Mouse (Mus musculus) heart, adult 18-20 months (tissue): ENCODE measurements around the gene Smim4. TPM values are rescaled to one million over a fixed set of nuclear protein-coding genes. Genes with fewer than 3 reads are reported as not detected.
A peak's percentile ranks its signal among the peaks of the same experiment; 100 is the strongest.

ENCODE experiments used
- DNase-seq, 2 experiments: peaks; one replicate each; pipeline ENCODE4 v3.0.0; 2021 to 2022; ENCODE audit warnings: mixed read lengths in 1 of 2
- total RNA-seq, 2 experiments: library from RNA; stranded (reverse); gene quantifications; 2 replicates each; pipeline ENCODE4 v1.2.3; 2021

Smim4 gene
- total RNA-seq, 2 experiments from 2014 or later: 74.5 to 87.4 TPM

GRCm38 (mm10) chr14:31115522-31115921 is 13.2 kb downstream of the Smim4 start:
- DNase-seq: no peak

- DNase-seq: no peak
Observed at GRCm38 (mm10) chr14:31114011-31114410, 14.7 kb downstream of the Smim4 start.

DNA sequence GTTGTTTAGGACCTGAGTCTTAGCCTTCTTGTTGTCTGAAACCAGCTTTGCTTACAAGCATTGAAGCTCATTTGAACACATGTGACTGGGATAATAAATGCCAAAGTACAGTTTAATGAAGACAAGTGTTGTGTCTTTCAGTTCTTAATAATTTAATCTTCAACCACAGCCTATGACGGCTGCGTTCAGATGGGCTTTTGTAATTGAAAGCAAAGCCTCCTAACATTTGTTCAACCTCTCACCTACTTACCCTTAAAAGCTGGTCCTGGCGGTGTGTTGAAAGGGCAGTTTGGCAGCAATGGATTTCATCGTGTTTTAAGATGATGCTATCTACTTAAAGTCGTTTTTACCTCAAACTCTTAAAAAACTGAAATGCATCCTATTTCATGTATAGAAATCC is 16.6 kb downstream of the Smim4 start:
- DNase-seq: no peak

DNA sequence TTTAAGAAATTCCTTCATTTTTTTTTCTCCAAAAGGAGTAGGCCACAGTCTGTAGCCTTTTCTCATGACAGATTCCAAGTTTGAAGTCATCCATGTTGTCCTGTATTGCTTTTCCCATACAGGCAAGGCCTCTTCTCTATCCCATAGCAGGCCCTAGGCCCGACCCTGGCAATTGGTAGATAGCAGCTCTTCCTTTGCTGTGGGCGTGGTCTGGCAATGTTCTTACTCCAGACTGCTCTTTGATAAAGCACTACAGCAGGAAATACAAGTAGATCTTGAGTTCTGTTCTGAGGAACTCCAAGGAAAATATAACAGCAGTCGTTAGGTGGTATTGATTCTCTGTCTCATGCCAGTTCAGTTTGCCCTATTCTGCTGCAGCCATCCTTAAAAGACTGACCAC is 18.1 kb downstream of the Smim4 start:
- DNase-seq: no peak

DNA sequence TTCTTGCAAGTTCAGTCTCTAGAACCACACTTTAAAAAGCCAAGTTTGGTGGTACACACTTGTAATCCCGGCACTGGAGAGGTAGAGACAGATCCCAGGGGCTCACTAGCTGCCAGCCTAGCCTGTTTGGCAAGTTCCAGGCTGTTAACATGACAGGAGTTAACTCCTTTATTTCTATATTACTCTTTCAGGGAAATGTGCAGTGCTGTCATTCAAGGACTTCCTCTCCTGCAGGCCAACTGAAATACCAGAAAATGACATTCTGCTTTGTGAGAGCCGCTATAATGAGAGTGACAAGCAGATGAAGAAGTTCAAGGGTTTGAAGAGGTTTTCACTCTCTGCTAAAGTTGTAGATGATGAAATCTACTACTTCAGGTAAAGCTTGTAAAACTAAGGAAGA is 23.6 kb downstream of the Smim4 start:
- no peak for DNase-seq

DNA sequence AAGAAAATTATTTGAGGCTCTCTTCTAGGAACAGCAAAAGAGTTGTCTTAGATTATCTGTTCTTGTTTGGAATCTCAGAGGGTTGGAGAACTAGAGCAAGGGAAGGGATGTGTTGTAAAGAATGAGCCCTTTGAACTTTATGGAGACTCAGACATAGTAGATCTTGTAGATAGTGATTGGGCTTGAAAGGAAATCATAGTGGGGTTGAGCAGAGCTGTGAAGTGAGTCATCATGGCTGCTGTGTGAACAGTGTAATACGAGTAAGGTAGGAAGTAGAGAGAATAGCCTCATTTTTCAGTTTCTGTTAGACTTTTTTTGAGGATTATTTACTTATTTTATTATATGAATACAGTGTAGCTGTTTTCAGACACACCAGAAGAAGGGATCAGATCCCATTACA is 38.8 kb downstream of the Smim4 start:
- no peak for DNase-seq

DNA sequence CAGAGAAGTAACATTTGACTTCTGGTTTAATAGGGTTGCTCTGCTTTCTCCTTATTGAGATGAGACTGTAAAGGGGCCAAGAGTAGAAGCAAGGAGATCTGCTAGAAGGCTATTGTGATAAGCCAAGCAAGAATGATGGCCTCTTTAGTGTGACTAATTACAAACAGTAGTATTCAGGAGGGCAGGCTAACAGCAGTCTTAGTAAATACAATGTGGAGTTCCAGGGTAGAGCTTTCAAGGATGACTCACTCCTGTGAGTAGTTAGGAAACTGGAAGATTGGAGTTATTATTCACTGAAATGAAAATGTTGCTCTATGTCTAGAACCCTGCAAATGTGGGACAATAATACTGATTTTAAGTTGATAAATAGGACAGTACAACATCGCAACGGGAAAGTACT is 40.2 kb downstream of the Smim4 start:
- no peak for DNase-seq

DNA sequence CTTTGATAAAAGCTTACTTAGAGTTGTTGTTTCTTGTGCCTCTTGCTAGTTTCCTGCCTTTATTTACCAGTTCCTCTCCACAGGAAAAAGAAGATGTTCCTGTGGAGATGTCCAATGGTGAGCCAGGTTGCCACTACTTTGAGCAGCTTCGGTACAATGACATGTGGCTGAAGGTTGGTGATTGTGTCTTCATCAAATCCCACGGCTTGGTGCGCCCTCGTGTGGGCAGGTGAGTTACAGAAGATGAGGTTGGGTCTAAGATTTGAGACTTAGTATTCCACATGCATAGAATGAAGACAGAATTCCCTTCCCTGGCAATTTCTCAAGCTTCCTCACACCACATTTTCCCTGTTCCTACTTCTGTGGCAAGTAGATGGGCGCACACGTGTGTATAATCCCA is 41.3 kb downstream of the Smim4 start:
- DNase-seq: no peak

- no peak for DNase-seq
Observed at GRCm38 (mm10) chr14:31081147-31081546, 47.6 kb downstream of the Smim4 start.

- DNase-seq: no peak
Observed at GRCm38 (mm10) chr14:31079313-31080028, 49.3 kb downstream of the Smim4 start.

GRCm38 (mm10) chr14:31078597-31079208 is 50.1 kb downstream of the Smim4 start:
- DNase-seq: no peak

DNA sequence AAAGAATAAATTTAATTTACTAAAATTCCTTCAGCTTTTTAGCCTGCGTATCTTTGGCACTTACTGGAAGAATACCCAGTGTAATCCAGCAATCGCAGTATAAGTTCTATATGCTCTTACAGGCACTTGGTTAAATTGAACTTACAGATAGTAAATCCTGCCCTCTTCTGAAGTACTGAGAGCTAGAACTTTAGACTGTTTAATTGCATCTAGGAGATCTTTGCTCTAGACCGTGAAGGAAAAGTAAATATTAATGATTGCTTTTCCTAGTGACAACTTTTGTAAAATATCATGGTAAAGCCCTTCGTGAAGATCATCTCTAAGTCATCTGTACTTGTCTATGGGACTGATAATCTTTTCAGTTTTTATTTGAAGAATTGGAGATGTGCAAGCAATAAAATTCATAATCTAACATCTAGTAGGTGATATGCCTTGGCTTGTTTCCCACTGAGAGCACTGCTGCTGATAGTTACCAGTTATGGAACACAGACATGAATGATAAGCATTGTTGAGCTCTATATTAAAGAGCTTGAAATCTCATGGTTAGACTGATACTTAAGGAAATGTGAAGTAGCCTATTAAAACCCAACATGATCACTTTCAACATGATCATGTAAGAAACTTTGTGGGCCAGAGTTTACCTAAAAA is 59.5 kb downstream of the Smim4 start:
- no peak for DNase-seq

DNA sequence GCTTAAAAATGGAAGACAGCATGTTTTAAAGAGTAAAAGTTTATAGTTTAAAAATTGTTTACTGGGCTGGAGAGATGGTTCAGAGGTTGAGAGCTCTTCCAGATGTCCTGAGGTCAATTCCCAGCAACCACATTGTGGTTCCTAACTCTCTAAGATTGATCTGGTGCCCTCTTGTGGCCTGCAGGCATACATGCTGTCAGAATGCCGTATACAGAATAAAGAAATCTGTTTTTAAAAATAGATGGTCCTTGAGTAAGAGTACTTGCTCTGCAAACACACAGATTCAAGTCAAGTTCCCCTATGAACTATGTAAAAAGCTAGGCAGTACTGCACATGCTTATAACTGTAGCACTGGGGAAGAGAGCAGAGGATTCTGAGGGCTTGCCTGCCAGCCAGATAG is 66.5 kb downstream of the Smim4 start:
- DNase-seq: peak in 1 of 2 experiments; percentile 13

GRCm38 (mm10) chr14:31045817-31046216 is 82.9 kb downstream of the Smim4 start:
- DNase-seq: no peak

DNA sequence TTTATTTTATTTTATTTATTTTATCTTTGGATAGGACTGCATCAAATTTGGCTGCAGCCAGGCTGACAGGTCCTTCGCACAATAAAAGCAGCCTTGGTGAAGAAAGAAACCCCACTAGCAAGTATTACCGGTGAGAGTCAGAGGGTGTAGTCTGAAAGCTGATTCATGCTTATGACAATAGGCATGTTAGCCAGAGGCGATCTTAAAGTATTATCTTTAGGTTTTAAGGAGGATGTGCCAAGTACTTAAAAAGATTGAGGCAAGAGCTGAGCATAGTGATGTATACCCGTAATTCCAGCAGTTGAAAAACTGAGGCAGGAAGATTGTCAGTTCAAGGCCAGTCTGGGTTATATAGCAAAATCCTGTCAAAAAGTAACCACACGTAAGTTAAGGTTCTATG is 83.5 kb downstream of the Smim4 start:
- no peak for DNase-seq

Other genes with a start within 250 kb of the Smim4 start
- 10 to 100 TPM; 12.5 to 14.4 TPM for gene Mustn1, start 249.8 kb downstream of the Smim4 start, total RNA-seq
- 1 to 10 TPM; 3.1 to 7.9 TPM for gene Itih4, start 242.5 kb downstream of the Smim4 start, total RNA-seq
- gene Itih3, start 205.2 kb downstream of the Smim4 start, total RNA-seq: under 1 TPM; 0.27 to 0.69 TPM
- not detected for gene Itih1, start 185.7 kb downstream of the Smim4 start, total RNA-seq
- 1 to 10 TPM; 4.8 TPM for gene Nek4, start 177.6 kb downstream of the Smim4 start, total RNA-seq
- 10 to 100 TPM; 19.8 to 22.5 TPM for gene Glt8d1, start 127.6 kb downstream of the Smim4 start, total RNA-seq
- gene Spcs1, start 127.3 kb downstream of the Smim4 start, total RNA-seq: 100 to 1,000 TPM; 132 to 138 TPM
- gene Pbrm1, start 109.8 kb downstream of the Smim4 start, total RNA-seq: 10 to 100 TPM; 51.7 to 57.7 TPM
- gene Gnl3, start 109.8 kb downstream of the Smim4 start, total RNA-seq: 10 to 100 TPM; 23.9 to 25.9 TPM
- 10 to 100 TPM; 19.2 TPM for gene Nt5dc2, start 2.1 kb upstream of the Smim4 start, total RNA-seq
- 10 to 100 TPM; 63.2 to 64.1 TPM for gene Stab1, start 39.7 kb upstream of the Smim4 start, total RNA-seq
- gene Tnnc1, start 79.4 kb upstream of the Smim4 start, total RNA-seq: 1,000 to 10,000 TPM; 5,748 to 6,764 TPM
- 100 to 1,000 TPM; 118 to 119 TPM for gene Nisch, start 88.0 kb upstream of the Smim4 start, total RNA-seq
- 10 to 100 TPM; 13.5 to 15.7 TPM for gene Sema3g, start 88.9 kb upstream of the Smim4 start, total RNA-seq
- gene Phf7, start 122.4 kb upstream of the Smim4 start, total RNA-seq: 1 to 10 TPM; 4.2 to 5.1 TPM
- 10 to 100 TPM; 42.4 to 45.3 TPM for gene Bap1, start 122.5 kb upstream of the Smim4 start, total RNA-seq
- gene Dnah1, start 194.9 kb upstream of the Smim4 start, total RNA-seq: under 1 TPM; 0.02 to 0.23 TPM
- gene Capn7, start 207.7 kb upstream of the Smim4 start, total RNA-seq: 10 to 100 TPM; 32.4 to 33.2 TPM